Mouse (Mus musculus) embryonic facial prominence, embryonic 12.5 days (tissue): ENCODE measurements around the gene Tmem254b. TPM values are rescaled to one million over a fixed set of nuclear protein-coding genes. Genes with fewer than 3 reads are reported as not detected.
"Not testable (repeated sequence)": the region's sequence is repeated elsewhere in the genome, so short reads cannot be mapped to it uniquely, and the experiment has no call there.

ENCODE experiments used
- ATAC-seq: fragments of 200-750 bp; cut with Nextera tagmentation; 2 replicates; pipeline ENCODE4 v1.8.0; 2017; ENCODE audit not compliant: insufficient number of reproducible peaks, insufficient read depth, low FRiP score, low TSS enrichment
- H3K27ac ChIP-seq: fragments of 300-500 bp; sonication (generic); 2 replicates; pipeline ENCODE4 v1.5.1; 2016; ENCODE audit warnings: mild to moderate bottlenecking
- H3K27me3 ChIP-seq: fragments of 300-500 bp; sonication (generic); 2 replicates; pipeline ENCODE4 v1.6.1; 2016; ENCODE audit warnings: mild to moderate bottlenecking, moderate library complexity
- H3K36me3 ChIP-seq: fragments of 300-500 bp; sonication (generic); 2 replicates; pipeline ENCODE4 v1.6.1; 2016; ENCODE audit warnings: mild to moderate bottlenecking
- H3K4me1 ChIP-seq: fragments of 300-500 bp; sonication (generic); 2 replicates; pipeline ENCODE4 v1.6.1; 2016
- H3K4me2 ChIP-seq: fragments of 300-500 bp; sonication (generic); replicated peaks from 2 replicates; pipeline ENCODE4 v1.6.1; 2016; ENCODE audit warnings: mild to moderate bottlenecking, moderate library complexity
- H3K4me3 ChIP-seq: fragments of 300-500 bp; sonication (generic); 2 replicates; pipeline ENCODE4 v1.5.1; 2016; ENCODE audit warnings: mild to moderate bottlenecking
- H3K9ac ChIP-seq: fragments of 300-500 bp; sonication (generic); 2 replicates; pipeline ENCODE4 v1.6.1; 2016; ENCODE audit warnings: mild to moderate bottlenecking, moderate library complexity
- H3K9me3 ChIP-seq: fragments of 300-500 bp; sonication (generic); 2 replicates; pipeline ENCODE4 v1.6.1; 2016; ENCODE audit warnings: mild to moderate bottlenecking, moderate library complexity
- WGBS: fragments of 180-500 bp; shearing (Covaris S2); methylation state at CpG from one replicate; pipeline ENCODE4 v1.1.7; 2016; 5-methylcytosine and 5-hydroxymethylcytosine counted together
- polyA plus RNA-seq: library from polyadenylated mRNA; unstranded; fragments of >200 nt; fragmentation: Nextera tagmentation; extraction: Ambion mirVana; gene quantifications from 2 replicates; pipeline ENCODE4 v1.2.1, GENCODE M21; 2016

Tmem254b gene
- polyA plus RNA-seq: 21.6 and 25.4 TPM in 2 replicates

DNA sequence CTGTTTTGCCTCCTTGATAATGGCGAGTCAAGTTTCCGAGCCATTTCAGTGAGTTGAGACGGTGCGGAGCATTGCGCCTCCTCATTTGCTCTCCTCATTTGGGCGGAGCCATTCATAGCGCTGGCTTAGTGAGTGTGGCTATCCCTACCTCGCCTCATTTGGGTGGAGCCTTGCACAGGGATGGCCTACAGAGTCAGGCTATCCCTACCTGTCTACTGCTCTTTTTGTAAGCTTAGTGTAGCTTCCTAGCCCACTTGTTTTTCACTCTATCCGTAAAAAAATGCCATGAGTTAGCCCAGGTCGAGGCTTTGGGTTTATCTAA lies at the start of gene Tmem254b:
Tmem254b (minus strand) TSS at position 116 of the 322 bp plus-strand sequence.
- H3K9me3 ChIP-seq, H3K27me3 ChIP-seq, ATAC-seq, H3K4me3 ChIP-seq, H3K36me3 ChIP-seq, H3K27ac ChIP-seq, H3K9ac ChIP-seq, H3K4me2 ChIP-seq, H3K4me1 ChIP-seq: not testable (repeated sequence)
- no CpG with 5 or more reads among the region's 10 CpGs for WGBS

DNA sequence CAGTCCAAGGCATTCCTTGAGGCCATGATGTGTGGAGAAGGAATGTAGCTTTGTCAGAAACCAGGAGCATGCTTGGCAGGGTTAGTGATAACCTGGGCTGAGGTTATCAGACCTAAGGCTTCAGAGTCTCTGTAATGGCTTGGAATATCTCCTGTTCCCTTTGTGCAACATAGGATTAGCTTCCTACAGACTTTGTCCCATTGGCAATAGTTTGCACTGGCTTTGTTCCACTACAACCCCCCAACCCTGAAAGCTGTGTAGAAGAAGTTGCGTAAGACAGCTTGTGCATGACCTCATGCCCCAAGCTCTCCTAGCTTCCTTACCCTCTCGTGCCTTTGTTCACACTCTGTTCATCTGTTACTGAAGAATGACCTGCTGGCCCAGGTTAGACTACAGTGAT lies 30.3 kb upstream of the Tmem254b start:
- no CpG with 5 or more reads among the region's 2 CpGs for WGBS
- not testable (repeated sequence) for H3K27me3 ChIP-seq, H3K4me3 ChIP-seq, H3K27ac ChIP-seq, H3K36me3 ChIP-seq, ATAC-seq, H3K4me1 ChIP-seq, H3K9ac ChIP-seq, H3K9me3 ChIP-seq, H3K4me2 ChIP-seq

DNA sequence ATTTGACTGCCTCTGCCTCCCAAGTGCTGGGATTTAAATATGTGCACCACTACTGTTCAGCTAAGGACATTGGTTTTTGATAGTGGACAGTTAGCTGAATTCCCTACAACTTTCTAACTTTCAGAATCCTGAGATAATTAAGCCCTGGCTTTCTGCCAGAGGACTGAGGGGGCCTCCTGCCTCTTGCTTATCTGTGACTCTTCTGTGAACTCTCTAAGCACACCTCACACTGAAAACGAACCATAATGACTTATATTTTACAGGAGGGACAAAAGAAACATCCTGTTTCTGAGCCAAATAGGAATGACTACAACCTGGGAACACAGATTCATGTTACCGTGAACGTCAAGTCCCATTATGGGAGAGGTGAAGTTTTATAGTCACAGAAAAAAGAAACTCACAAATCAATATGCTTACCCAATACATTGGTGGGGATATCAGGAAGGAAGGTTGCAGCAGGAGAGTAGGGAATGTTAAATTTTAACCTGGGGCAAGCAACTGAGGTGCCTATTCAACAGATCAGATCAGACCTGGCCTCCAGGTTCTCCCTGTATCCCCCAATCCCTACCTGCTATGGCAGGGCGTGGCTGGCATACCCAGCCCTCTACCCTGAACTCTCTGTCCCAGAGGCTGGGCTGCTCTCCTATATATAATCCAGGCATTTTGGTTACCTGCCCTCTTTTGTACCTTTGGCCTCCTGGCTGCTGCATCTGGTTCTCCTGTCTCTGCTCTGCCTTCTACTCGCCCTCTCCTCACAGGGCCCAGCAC lies 9.6 kb upstream of the Tmem254b start:
- ATAC-seq, H3K27me3 ChIP-seq, H3K9ac ChIP-seq, H3K36me3 ChIP-seq, H3K9me3 ChIP-seq, H3K4me3 ChIP-seq, H3K4me2 ChIP-seq, H3K4me1 ChIP-seq, H3K27ac ChIP-seq: not testable (repeated sequence)
- no CpG with 5 or more reads among the region's 5 CpGs for WGBS

DNA sequence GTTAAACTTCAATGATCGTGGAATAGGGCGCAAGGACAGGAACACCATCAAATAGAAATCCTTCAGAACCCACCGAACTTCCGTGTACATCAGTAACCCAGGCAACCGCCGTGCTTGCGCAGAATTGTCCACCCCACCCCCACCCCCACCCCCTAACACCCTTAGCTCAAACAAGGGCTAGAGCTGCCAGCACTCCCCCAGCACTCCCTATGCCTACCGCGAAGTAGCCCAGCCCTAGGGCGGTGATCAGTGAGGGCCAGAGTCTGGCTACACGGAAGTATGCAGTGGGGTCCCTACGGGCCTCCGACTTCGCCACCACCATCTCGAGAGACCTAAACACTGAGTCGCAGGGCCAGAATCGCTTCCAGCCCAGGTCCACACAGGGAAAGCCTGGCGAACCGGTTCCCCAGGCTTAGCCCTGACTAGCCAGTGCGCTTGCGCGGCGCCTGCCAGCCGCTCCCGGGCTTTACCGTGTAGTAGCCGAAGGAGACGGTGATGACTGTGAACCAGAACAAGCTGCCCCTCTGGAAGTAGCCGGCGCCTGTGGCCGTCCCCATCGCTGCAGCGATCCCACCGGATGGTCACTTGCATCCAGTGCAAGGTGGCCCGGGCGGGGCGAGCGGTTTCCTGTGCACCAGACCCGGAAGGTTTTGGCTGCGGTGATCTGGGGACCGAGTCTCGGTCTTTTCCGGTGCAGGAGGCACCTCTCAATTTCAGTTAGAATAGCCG lies 480 bp downstream of the Tmem254b start:
- not testable (repeated sequence) for H3K4me1 ChIP-seq, H3K36me3 ChIP-seq, H3K27ac ChIP-seq, H3K4me3 ChIP-seq, H3K27me3 ChIP-seq, H3K9ac ChIP-seq, H3K4me2 ChIP-seq, H3K9me3 ChIP-seq
- WGBS: no CpG with 5 or more reads among the region's 44 CpGs
- ATAC-seq: peak; percentile 67; the same call in 1 of the 2 replicates

DNA sequence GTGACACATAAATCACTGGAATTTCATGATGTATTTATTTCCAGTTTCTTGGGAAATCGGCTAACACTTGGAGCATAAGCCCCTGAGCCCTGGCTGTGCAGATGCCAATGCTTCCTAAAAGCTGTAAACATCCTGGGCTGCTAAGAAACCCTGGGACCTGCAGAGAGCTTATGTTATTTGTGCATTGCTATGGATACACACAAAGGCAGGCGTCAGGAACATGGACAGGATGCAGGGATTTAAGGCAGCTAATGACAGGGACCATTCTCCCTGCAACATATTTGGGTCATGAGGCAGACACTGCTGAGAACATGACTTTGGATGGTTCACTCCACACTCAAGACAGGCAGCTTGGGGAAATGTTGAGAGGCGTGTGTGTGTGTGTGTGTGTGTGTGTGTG lies 9.0 kb downstream of the Tmem254b start:
- no CpG with 5 or more reads among the region's 3 CpGs for WGBS
- not testable (repeated sequence) for H3K4me1 ChIP-seq, ATAC-seq, H3K9me3 ChIP-seq, H3K27ac ChIP-seq, H3K4me3 ChIP-seq, H3K9ac ChIP-seq, H3K4me2 ChIP-seq, H3K36me3 ChIP-seq, H3K27me3 ChIP-seq

DNA sequence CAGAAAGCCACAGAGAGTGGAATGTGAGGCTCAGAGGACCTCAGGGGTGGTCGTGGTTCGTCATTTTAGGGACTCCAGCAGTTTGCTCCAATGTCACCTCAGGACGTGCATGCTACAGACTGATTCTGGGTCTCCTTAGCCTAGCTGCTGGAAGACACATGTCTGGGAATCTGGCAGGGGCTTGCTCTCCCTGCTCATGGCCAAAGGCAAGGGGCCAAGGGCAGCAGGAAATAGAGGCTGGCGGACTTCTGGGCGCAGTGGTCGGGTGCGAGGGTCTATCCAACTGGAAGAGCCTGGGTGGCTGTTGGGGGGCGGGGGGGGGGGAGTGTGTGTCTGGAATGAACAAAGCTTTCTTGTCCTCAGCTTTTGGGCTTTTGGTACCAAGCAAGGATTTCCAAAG lies 18.5 kb downstream of the Tmem254b start:
- not testable (repeated sequence) for H3K4me1 ChIP-seq, H3K4me3 ChIP-seq, H3K9me3 ChIP-seq, H3K27ac ChIP-seq, ATAC-seq, H3K4me2 ChIP-seq, H3K36me3 ChIP-seq, H3K9ac ChIP-seq, H3K27me3 ChIP-seq
- WGBS: no CpG with 5 or more reads among the region's 8 CpGs

DNA sequence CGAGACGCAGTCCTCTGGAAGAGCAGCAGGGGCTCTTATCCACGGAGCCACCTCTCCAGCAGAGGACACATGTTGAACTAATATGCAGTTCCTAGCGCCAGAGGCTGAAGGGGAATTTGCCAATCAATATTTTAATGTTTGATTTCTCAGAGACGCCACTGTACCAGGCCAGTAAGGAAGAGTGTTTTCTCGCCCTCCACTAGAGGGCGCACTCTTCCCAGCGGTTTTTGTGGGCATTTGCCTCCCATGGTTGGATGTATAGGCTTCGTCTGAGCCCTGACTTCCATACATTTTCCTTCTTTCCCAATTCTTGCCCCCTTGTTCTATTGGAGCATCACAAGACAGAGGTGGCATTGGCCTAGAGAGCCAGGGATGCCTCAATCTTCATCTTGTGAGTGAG lies 20.2 kb downstream of the Tmem254b start:
- not testable (repeated sequence) for H3K36me3 ChIP-seq, H3K4me3 ChIP-seq, H3K9me3 ChIP-seq, H3K27ac ChIP-seq, ATAC-seq, H3K4me2 ChIP-seq, H3K27me3 ChIP-seq, H3K9ac ChIP-seq, H3K4me1 ChIP-seq
- WGBS: no CpG with 5 or more reads among the region's 9 CpGs

DNA sequence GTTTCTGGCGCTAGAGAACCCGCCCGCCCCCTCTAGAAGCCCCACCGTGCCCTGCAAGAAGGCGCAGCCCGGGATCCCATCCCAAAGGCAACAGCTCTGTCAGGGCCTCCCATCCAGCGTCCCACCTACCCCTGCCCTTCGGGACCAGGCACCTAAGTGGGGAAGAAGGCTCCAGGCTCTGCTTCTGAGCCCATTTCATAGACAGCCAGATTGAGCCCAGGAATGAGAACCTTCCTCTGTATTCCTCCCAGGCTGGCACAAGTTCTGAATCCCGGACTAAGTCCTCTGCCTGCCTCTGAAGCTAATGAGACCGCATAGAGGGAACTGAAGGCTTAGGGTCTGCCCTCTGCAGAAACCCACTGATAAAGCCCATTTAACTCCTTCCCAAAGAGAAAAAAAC lies 24.5 kb downstream of the Tmem254b start, which contains the start of gene Plac9b:
Plac9b (minus strand) TSS at position 101 of the 400 bp plus-strand sequence.
- not testable (repeated sequence) for H3K4me3 ChIP-seq, H3K36me3 ChIP-seq
- whole genome bisulfite sequencing: no CpG with 5 or more reads among the region's 10 CpGs

DNA sequence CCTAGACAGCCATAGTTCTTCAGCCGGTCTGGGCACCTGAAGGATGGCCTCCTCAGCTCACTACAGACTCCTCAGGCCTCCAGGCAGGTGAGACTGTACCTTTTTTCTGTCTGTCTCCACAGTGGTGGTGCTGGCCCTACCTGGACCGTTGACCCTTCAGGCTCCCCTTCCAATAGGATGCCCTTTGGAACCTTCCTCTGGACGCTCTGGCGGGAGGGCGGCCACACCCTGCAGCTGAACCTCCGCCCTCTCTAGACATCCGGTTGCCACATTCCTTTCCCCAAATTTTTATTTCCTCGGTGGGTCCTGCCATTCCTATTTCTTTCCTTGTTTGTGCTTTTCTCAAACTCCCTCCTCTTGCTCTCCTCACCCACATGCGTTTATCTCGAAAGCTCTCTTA lies 25.2 kb downstream of the Tmem254b start:
- not testable (repeated sequence) for H3K9me3 ChIP-seq, H3K4me1 ChIP-seq, H3K27me3 ChIP-seq, H3K27ac ChIP-seq, ATAC-seq, H3K36me3 ChIP-seq, H3K4me2 ChIP-seq, H3K4me3 ChIP-seq, H3K9ac ChIP-seq
- WGBS: no CpG with 5 or more reads among the region's 10 CpGs

More for the DNA sequence above, 24.5 kb downstream of the Tmem254b start, which contains the start of gene Plac9b:
- not testable (repeated sequence) for H3K9me3 ChIP-seq, H3K27me3 ChIP-seq, H3K9ac ChIP-seq, ATAC-seq, H3K27ac ChIP-seq, H3K4me1 ChIP-seq, H3K4me2 ChIP-seq

DNA sequence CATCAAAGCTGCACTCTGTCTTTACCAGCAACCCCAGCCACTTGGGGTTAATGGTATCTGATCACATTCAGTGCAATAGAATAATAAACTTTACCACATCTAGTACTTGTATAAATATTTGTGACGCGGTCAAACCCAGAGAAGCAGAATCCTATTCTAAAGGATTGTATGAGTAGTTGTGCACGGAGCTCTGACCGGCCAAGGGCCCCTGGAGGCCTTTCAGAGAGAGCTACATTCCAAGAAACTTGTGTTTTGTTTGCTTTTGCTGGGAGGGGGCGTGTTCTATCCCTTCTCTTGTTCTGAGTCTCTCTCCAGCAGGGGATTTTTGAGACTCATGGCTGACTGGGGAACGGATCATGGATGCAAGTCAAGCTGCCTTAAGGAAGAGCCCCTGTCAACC lies 31.8 kb downstream of the Tmem254b start:
- WGBS: no CpG with 5 or more reads among the region's 6 CpGs
- H3K4me3 ChIP-seq, H3K4me1 ChIP-seq, ATAC-seq, H3K9me3 ChIP-seq, H3K9ac ChIP-seq, H3K36me3 ChIP-seq, H3K4me2 ChIP-seq, H3K27me3 ChIP-seq, H3K27ac ChIP-seq: not testable (repeated sequence)

DNA sequence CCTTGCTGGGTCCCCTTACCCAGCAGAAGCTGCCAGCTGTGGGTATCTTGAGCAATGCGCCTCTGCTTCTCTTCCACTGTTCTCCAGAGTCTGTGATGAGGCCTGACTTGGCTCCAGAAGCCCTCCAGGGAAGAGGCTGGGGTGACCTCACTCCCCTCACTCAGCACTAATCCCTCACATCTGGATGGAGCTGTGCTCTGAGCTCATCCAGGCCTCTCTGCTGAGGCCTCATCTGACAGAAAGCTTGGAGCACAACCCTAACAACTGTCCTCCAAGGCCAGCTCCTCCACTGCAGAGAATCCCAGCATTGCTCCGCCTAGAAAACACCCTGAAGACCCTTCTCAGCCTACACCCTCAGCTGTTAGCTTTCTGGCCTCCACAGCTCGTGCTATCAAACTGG lies 32.9 kb downstream of the Tmem254b start:
- no CpG with 5 or more reads among the region's 3 CpGs for whole genome bisulfite sequencing
- not testable (repeated sequence) for H3K27ac ChIP-seq, H3K36me3 ChIP-seq, H3K27me3 ChIP-seq, H3K4me1 ChIP-seq, H3K9me3 ChIP-seq, H3K9ac ChIP-seq, ATAC-seq, H3K4me3 ChIP-seq, H3K4me2 ChIP-seq

DNA sequence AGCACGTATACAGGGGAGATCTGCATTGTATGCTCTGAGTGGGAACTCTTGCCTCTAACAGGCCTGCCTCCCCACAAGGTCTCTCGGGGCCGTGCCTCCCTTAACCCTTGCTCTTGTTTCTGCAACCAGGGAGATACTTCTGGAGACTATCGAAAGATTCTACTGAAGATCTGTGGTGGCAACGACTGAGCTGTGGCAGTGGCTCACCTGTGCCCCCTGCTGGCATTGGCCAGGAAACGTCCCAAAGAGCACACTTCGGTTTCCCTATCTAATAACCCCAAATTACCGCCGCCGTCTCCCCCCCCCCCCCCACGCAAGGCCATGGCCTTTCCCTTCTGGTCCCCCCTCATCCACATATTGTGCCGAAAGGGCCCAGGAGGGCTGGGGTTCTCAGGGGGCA lies 41.6 kb downstream of the Tmem254b start:
- not testable (repeated sequence) for H3K9ac ChIP-seq, H3K4me3 ChIP-seq, H3K27ac ChIP-seq, H3K36me3 ChIP-seq, H3K4me1 ChIP-seq, ATAC-seq, H3K27me3 ChIP-seq, H3K9me3 ChIP-seq, H3K4me2 ChIP-seq
- no CpG with 5 or more reads among the region's 12 CpGs for WGBS
